Mouse (Mus musculus): ENCODE measurements around the gene Krt19.

DNA sequence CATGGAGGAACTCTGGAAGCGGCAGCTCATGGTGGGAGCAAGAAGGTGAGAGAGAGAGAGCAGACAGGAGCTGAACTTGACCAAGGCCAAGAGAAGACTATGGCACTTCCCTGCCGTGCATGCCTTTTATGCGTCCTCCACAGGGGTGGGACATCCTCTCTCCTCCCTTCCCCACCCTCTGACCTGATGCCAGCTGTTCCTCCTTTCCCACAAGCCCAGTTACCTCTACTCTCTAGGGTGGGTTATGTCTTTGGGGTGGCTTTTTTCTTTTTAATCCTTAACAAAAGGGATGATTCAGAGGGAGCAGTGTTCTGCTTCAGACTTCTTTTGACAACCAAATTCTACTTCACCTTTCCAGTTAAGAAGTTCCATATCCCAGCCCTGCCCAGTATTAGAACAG, 27.0 kb downstream of the Krt19 start, which contains the start of gene Krt13:
- no peak for TF ChIP-seq POLR2A (IDR thresholded peaks at IDR 0.05; ENCODE audit: borderline replicate concordance, control insufficient read depth, low read depth, low read length)
- TF ChIP-seq CTCF (IDR thresholded peaks at IDR 0.05; ENCODE audit: control insufficient read depth, insufficient read depth, low read length) = no peak
